Mouse (Mus musculus): ENCODE measurements around the gene Gm13057. TPM values are rescaled to one million over a fixed set of nuclear protein-coding genes. Genes with fewer than 3 reads are reported as not detected.
"Not testable (repeated sequence)": the region's sequence is repeated elsewhere in the genome, so short reads cannot be mapped to it uniquely, and the experiment has no call there.

Gm13057 gene
- not detected for total RNA-seq (2021)
- long read RNA-seq, experiment 1: 0 reads
- long read RNA-seq, experiment 2: 0 reads

DNA sequence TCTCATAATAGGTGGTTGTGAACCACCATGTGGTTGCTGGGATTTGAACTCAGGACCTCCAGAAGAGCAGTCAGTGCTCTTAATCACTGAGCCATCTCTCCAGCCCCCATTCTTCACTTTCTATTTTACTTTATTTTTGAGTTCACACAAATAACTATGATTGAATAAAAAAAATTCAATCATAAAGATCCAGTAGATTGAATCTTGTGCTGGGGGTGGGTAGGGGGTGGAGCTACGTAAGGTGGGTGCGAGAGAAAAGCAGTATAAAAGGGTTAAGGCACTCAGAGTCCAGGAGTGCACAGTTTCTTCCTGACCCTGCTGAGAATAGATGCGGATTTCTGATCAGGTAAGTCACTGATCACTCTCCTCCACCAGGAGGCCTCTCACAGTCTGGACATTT is at the start of gene Gm13057, which contains the start of gene BC080695:
Gene Gm13057 (plus strand): TSS at position 310 of the 400 bp plus-strand sequence.
Gene BC080695 (plus strand): TSS at position 301 of the 400 bp plus-strand sequence.
- intact Hi-C loops (cut with DNase I); DNase-seq: not testable (repeated sequence)

DNA sequence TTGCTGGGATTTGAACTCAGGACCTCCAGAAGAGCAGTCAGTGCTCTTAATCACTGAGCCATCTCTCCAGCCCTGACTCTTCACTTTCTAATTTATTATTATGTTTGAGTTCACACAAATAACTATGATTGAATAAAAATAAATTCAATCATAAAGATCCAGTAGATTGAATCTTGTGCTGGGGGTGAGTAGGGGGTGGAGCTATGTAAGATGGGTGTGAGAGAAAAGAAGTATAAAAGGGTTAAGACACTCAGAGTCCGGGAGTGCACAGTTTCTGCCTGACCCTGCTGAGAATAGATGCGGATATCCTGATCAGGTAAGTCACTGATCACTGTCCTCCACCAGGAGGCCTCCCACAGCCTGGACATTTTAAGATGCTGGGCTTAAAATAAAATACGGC is 40.5 kb upstream of the Gm13057 start, which contains the start of gene Gm13043:
Gene Gm13043 (plus strand): TSS at position 301 of the 400 bp plus-strand sequence.
- intact Hi-C loops (cut with DNase I): no loop called here
- no peak for DNase-seq

DNA sequence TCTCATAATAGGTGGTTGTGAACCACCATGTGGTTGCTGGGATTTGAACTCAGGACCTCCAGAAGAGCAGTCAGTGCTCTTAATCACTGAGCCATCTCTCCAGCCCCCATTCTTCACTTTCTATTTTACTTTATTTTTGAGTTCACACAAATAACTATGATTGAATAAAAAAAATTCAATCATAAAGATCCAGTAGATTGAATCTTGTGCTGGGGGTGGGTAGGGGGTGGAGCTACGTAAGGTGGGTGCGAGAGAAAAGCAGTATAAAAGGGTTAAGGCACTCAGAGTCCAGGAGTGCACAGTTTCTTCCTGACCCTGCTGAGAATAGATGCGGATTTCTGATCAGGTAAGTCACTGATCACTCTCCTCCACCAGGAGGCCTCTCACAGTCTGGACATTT is 15.9 kb upstream of the Gm13057 start, which contains the start of gene Gm13040:
Gene Gm13040 (plus strand): TSS at position 301 of the 400 bp plus-strand sequence.
- intact Hi-C loops (cut with DNase I); DNase-seq: not testable (repeated sequence)

Other genes starting within 250 kb of the Gm13057 start
- gene Lrrc38, start 202.0 kb upstream of the Gm13057 start, total RNA-seq (2021): 10 to 100 TPM; 18.7 to 22.2 TPM
- gene Pramel1, start 157.3 kb upstream of the Gm13057 start, total RNA-seq (2021): not detected
- 1 to 10 TPM; 4.6 to 7.6 TPM for gene Pramef8, start 139.3 kb upstream of the Gm13057 start, total RNA-seq (2021)
- not detected for gene Oog4, start 101.4 kb upstream of the Gm13057 start, total RNA-seq (2021)
- not detected for gene Gm13043, start 40.4 kb upstream of the Gm13057 start, total RNA-seq (2021)
- not detected for gene Gm13040, start 15.8 kb upstream of the Gm13057 start, total RNA-seq (2021)
- gene BC080695, start within 50 bp of the Gm13057 start, total RNA-seq (2021): not detected
- gene Gm13083, start 63.3 kb downstream of the Gm13057 start, total RNA-seq (2021): not detected
- gene Gm13088, start 105.5 kb downstream of the Gm13057 start, total RNA-seq (2021): not detected
- gene Gm13089, start 151.0 kb downstream of the Gm13057 start, total RNA-seq (2021): not detected
- gene Gm13078, start 167.7 kb downstream of the Gm13057 start, total RNA-seq (2021): not detected
- gene Gm13023, start 237.6 kb downstream of the Gm13057 start, total RNA-seq (2021): not detected

Measured in gastrocnemius, postnatal 36 days (tissue).